Mouse (Mus musculus): ENCODE results near the gene Fkbpl.
A peak's percentile ranks its signal among the peaks of the same experiment; 100 is the strongest.

The Fkbpl gene

GRCm38 (mm10) chr17:34644608-34645007 is at the start of gene Fkbpl:
Gene Fkbpl, plus strand, starts transcription at chr17:34644764.
- DNase-seq (ENCODE audit: low spot score in 2 of 2) = peak; percentile 98 to 99

- DNase-seq (ENCODE audit: low spot score in 2 of 2) = no peak
Observed at GRCm38 (mm10) chr17:34596098-34596497, 48.5 kb upstream of the Fkbpl start.

GRCm38 (mm10) chr17:34597566-34598095 is 46.9 kb upstream of the Fkbpl start, which contains the start of gene Ager:
Gene Ager, plus strand, starts transcription at chr17:34597862.
- no peak for DNase-seq (ENCODE audit: low spot score in 2 of 2)

GRCm38 (mm10) chr17:34599891-34600290 is 44.7 kb upstream of the Fkbpl start:
- no peak for DNase-seq (ENCODE audit: low spot score in 2 of 2)

GRCm38 (mm10) chr17:34601796-34602195 is 42.8 kb upstream of the Fkbpl start:
- no peak for DNase-seq (ENCODE audit: low spot score in 2 of 2)

GRCm38 (mm10) chr17:34603375-34604060 is 41.0 kb upstream of the Fkbpl start, which contains the start of gene Rnf5:
Gene Rnf5, minus strand, starts transcription at chr17:34603690.
- DNase-seq (ENCODE audit: low spot score in 2 of 2) = peak; percentile 99 to 100

- DNase-seq (ENCODE audit: low spot score in 2 of 2) = peak; percentile 95 to 97
Observed at GRCm38 (mm10) chr17:34604061-34604508, 40.5 kb upstream of the Fkbpl start, which contains the start of gene Agpat1. Gene Agpat1, plus strand, starts transcription at chr17:34604262.

GRCm38 (mm10) chr17:34604511-34605237 is 39.9 kb upstream of the Fkbpl start:
- no peak for DNase-seq (ENCODE audit: low spot score in 2 of 2)

- peak; percentile 99 for DNase-seq (ENCODE audit: low spot score in 2 of 2)
Observed at GRCm38 (mm10) chr17:34605609-34606008, 39.0 kb upstream of the Fkbpl start.

GRCm38 (mm10) chr17:34606186-34607039 is 38.2 kb upstream of the Fkbpl start:
- DNase-seq (ENCODE audit: low spot score in 2 of 2) = no peak

GRCm38 (mm10) chr17:34607997-34608396 is 36.6 kb upstream of the Fkbpl start:
- no peak for DNase-seq (ENCODE audit: low spot score in 2 of 2)

- no peak for DNase-seq (ENCODE audit: low spot score in 2 of 2)
Observed at GRCm38 (mm10) chr17:34611050-34611449, 33.5 kb upstream of the Fkbpl start.

GRCm38 (mm10) chr17:34613054-34613645 is 31.4 kb upstream of the Fkbpl start:
- no peak for DNase-seq (ENCODE audit: low spot score in 2 of 2)

- no peak for DNase-seq (ENCODE audit: low spot score in 2 of 2)
Observed at GRCm38 (mm10) chr17:34613830-34614229, 30.7 kb upstream of the Fkbpl start.

GRCm38 (mm10) chr17:34615871-34616270 is 28.7 kb upstream of the Fkbpl start, which contains the start of gene Egfl8:
Gene Egfl8, minus strand, starts transcription at chr17:34615971.
- no peak for DNase-seq (ENCODE audit: low spot score in 2 of 2)

GRCm38 (mm10) chr17:34618999-34619398 is 25.6 kb upstream of the Fkbpl start:
- peak; percentile 76 to 78 for DNase-seq (ENCODE audit: low spot score in 2 of 2)

GRCm38 (mm10) chr17:34621006-34621405 is 23.6 kb upstream of the Fkbpl start:
- no peak for DNase-seq (ENCODE audit: low spot score in 2 of 2)

- DNase-seq (ENCODE audit: low spot score in 2 of 2) = no peak
Observed at GRCm38 (mm10) chr17:34623161-34623560, 21.4 kb upstream of the Fkbpl start.

GRCm38 (mm10) chr17:34624981-34625380 is 19.6 kb upstream of the Fkbpl start:
- no peak for DNase-seq (ENCODE audit: low spot score in 2 of 2)

GRCm38 (mm10) chr17:34626062-34626772 is 18.3 kb upstream of the Fkbpl start:
- DNase-seq (ENCODE audit: low spot score in 2 of 2) = no peak

GRCm38 (mm10) chr17:34626773-34627092 is 17.8 kb upstream of the Fkbpl start:
- peak in 1 of 2 experiments; percentile 65 for DNase-seq (ENCODE audit: low spot score in 2 of 2)
